Mouse (Mus musculus): ENCODE data around the gene Phlpp1.

GRCm38 (mm10) chr1:106197991-106198390 is 26.4 kb downstream of the Phlpp1 start:
- TF ChIP-seq CTCF (IDR thresholded peaks at IDR 0.05 in 2 of 3, conservative IDR thresholded peaks at IDR 0.05 in 1 of 3; ENCODE audit: control insufficient read depth in 1 of 3, insufficient read depth in 1 of 3, low read depth in 2 of 3, low read length in 3 of 3, poor library complexity in 1 of 3, severe bottlenecking in 1 of 3) (no peak), GABPA (IDR thresholded peaks at IDR 0.05; ENCODE audit: low read depth, low read length) (no peak), EP300 (IDR thresholded peaks at IDR 0.05; ENCODE audit: low read depth in 1 of 2, low read length in 2 of 2) (no peak), GATA1 (IDR thresholded peaks at IDR 0.05; ENCODE audit: low read depth, low read length) (no peak), ETS1 (IDR thresholded peaks at IDR 0.05; ENCODE audit: low read depth, low read length) (no peak), E2F4 (IDR thresholded peaks at IDR 0.05; ENCODE audit: borderline replicate concordance, low read depth, low read length) (no peak), USF2 (IDR thresholded peaks at IDR 0.05; ENCODE audit: borderline replicate concordance in 1 of 2, insufficient read depth in 1 of 2, low read depth in 1 of 2, low read length in 2 of 2) (no peak), ZMIZ1 (IDR thresholded peaks at IDR 0.05; ENCODE audit: low read depth, low read length) (no peak), POLR2A (IDR thresholded peaks at IDR 0.05; ENCODE audit: control insufficient read depth in 1 of 2, insufficient read depth in 1 of 2, low read depth in 1 of 2, low read length in 2 of 2, poor library complexity in 1 of 2) (no peak), CHD2 (IDR thresholded peaks at IDR 0.05; ENCODE audit: low read length) (no peak), MAFK (IDR thresholded peaks at IDR 0.05; ENCODE audit: borderline replicate concordance, low read depth, low read length) (no peak), ZNF384 (IDR thresholded peaks at IDR 0.05; ENCODE audit: low read depth, low read length) (no peak), POLR2AphosphoS2 (IDR thresholded peaks at IDR 0.05; ENCODE audit: low read length) (no peak), RCOR1 (IDR thresholded peaks at IDR 0.05; ENCODE audit: low read depth, low read length) (no peak)

Measured in MEL (cell line).